Mouse (Mus musculus) limb, embryonic 13.5 days (tissue): ENCODE data around the gene Slc25a19. TPM values are rescaled to one million over a fixed set of nuclear protein-coding genes. Genes with fewer than 3 reads are reported as not detected.

Experiments
- ATAC-seq: fragments of 200-750 bp; cut with Nextera tagmentation; 2 replicates; pipeline ENCODE4 v1.8.0; 2017; ENCODE audit warnings: low read depth, moderate number of reproducible peaks, moderate TSS enrichment; ENCODE audit not compliant: low FRiP score
- H3K27ac ChIP-seq: fragments of 300-500 bp; sonication (generic); 2 replicates; pipeline ENCODE4 v1.5.1; 2015; ENCODE audit warnings: inconsistent platforms, mild to moderate bottlenecking, moderate library complexity
- H3K27me3 ChIP-seq: fragments of 300-500 bp; sonication (generic); 2 replicates; pipeline ENCODE4 v1.6.1; 2015; ENCODE audit warnings: mild to moderate bottlenecking, inconsistent platforms
- H3K36me3 ChIP-seq: fragments of 300-500 bp; sonication (generic); 2 replicates; pipeline ENCODE4 v1.6.1; 2015; ENCODE audit warnings: inconsistent platforms, mild to moderate bottlenecking, moderate library complexity
- H3K4me1 ChIP-seq: fragments of 300-500 bp; sonication (generic); 2 replicates; pipeline ENCODE4 v1.6.1; 2015; ENCODE audit warnings: inconsistent platforms
- H3K4me2 ChIP-seq: fragments of 300-500 bp; sonication (generic); replicated peaks from 2 replicates; pipeline ENCODE4 v1.6.1; 2015; ENCODE audit warnings: inconsistent platforms, mild to moderate bottlenecking, moderate library complexity
- H3K4me3 ChIP-seq: fragments of 300-500 bp; sonication (generic); 2 replicates; pipeline ENCODE4 v1.5.1; 2015; ENCODE audit warnings: moderate library complexity, mild to moderate bottlenecking, inconsistent platforms
- H3K9ac ChIP-seq: fragments of 300-500 bp; sonication (generic); 2 replicates; pipeline ENCODE4 v1.6.1; 2015; ENCODE audit warnings: mild to moderate bottlenecking, inconsistent platforms
- H3K9me3 ChIP-seq: fragments of 300-500 bp; sonication (generic); 2 replicates; pipeline ENCODE4 v1.6.1; 2016; ENCODE audit warnings: inconsistent platforms
- WGBS: fragments of 180-500 bp; shearing (Covaris S2); methylation state at CpG from one replicate; pipeline ENCODE4 v1.1.7; 2015; 5-methylcytosine and 5-hydroxymethylcytosine counted together
- polyA plus RNA-seq: library from polyadenylated mRNA; unstranded; fragments of >200 nt; fragmentation: Nextera tagmentation; extraction: Ambion mirVana; gene quantifications from 2 replicates; pipeline ENCODE4 v1.2.1, GENCODE M21; 2015

Gene Slc25a19
- polyA plus RNA-seq, 1 experiment from 2014 or later: 30.2 TPM

- no peaks in the 10 kb centered on the region for H3K4me1 ChIP-seq
- ATAC-seq: no peak
- 65% methylated on average over 4 of the region's 4 CpGs for WGBS
- H3K9me3 ChIP-seq: no peaks in the 10 kb centered on the region
- H3K36me3 ChIP-seq: peaks cover 20% of the 10 kb centered on the region
- 0 out of 2 replicates have a peak overlapping the region, but pooled peaks have one; percentile 9 for H3K9ac ChIP-seq
- no peak overlapping the region for H3K27ac ChIP-seq
- H3K4me2 ChIP-seq: no peak overlapping the region
- H3K27me3 ChIP-seq: no peaks in the 10 kb centered on the region
- H3K4me3 ChIP-seq: no peak overlapping the region
Measured at GRCm38 (mm10) chr11:115639540-115639939, 11.4 kb upstream of the Slc25a19 start.

- 74% methylated on average over 5 of the region's 5 CpGs for WGBS
- H3K36me3 ChIP-seq: peaks cover 14% of the 10 kb centered on the region; the same call in 1 of the 2 replicates
- H3K27ac ChIP-seq: no peak overlapping the region
- H3K9ac ChIP-seq: peak overlapping the region; percentile 9; the same call in 1 of the 2 replicates
- H3K4me1 ChIP-seq: no peaks in the 10 kb centered on the region
- H3K9me3 ChIP-seq: no peaks in the 10 kb centered on the region
- ATAC-seq: no peak
- no peaks in the 10 kb centered on the region for H3K27me3 ChIP-seq
- no peak overlapping the region for H3K4me3 ChIP-seq
- H3K4me2 ChIP-seq: no peak overlapping the region
Measured at GRCm38 (mm10) chr11:115638498-115639409, 10.7 kb upstream of the Slc25a19 start.

GRCm38 (mm10) chr11:115636960-115637359 lies 8.9 kb upstream of the Slc25a19 start:
- Histone ChIP-seq H3K9ac (no peak overlapping the region), H3K36me3 (no peaks in the 10 kb centered on the region), H3K4me2 (no peak overlapping the region), H3K9me3 (no peaks in the 10 kb centered on the region), H3K4me3 (no peak overlapping the region), H3K4me1 (no peaks in the 10 kb centered on the region), H3K27me3 (no peaks in the 10 kb centered on the region), H3K27ac (no peak overlapping the region)
- WGBS: 72% methylated on average over 3 of the region's 3 CpGs
- no peak for ATAC-seq

GRCm38 (mm10) chr11:115635484-115635883 lies 7.4 kb upstream of the Slc25a19 start:
- ATAC-seq: no peak
- Histone ChIP-seq H3K9me3 (no peaks in the 10 kb centered on the region), H3K27ac (no peak overlapping the region), H3K4me3 (no peak overlapping the region), H3K4me2 (no peak overlapping the region), H3K4me1 (no peaks in the 10 kb centered on the region), H3K9ac (no peak overlapping the region), H3K36me3 (no peaks in the 10 kb centered on the region), H3K27me3 (no peaks in the 10 kb centered on the region)
- 75% methylated on average over 8 of the region's 8 CpGs for WGBS

- Histone ChIP-seq H3K4me3 (no peak overlapping the region), H3K9ac (no peak overlapping the region), H3K4me1 (no peaks in the 10 kb centered on the region), H3K36me3 (no peaks in the 10 kb centered on the region), H3K27me3 (no peaks in the 10 kb centered on the region), H3K27ac (no peak overlapping the region), H3K9me3 (no peaks in the 10 kb centered on the region), H3K4me2 (no peak overlapping the region)
- no peak for ATAC-seq
- WGBS: 89% methylated on average over 8 of the region's 8 CpGs
Measured at GRCm38 (mm10) chr11:115635041-115635440, 6.9 kb upstream of the Slc25a19 start.

GRCm38 (mm10) chr11:115634109-115634508 lies 6.0 kb upstream of the Slc25a19 start:
- Histone ChIP-seq H3K9ac (no peak overlapping the region), H3K4me3 (no peak overlapping the region), H3K9me3 (no peaks in the 10 kb centered on the region), H3K4me1 (no peaks in the 10 kb centered on the region), H3K36me3 (no peaks in the 10 kb centered on the region), H3K27ac (no peak overlapping the region), H3K27me3 (no peaks in the 10 kb centered on the region), H3K4me2 (no peak overlapping the region)
- ATAC-seq: no peak
- 63% methylated on average over 3 of the region's 4 CpGs for WGBS

GRCm38 (mm10) chr11:115632862-115633261 lies 4.8 kb upstream of the Slc25a19 start:
- no peak for ATAC-seq
- WGBS: 86% methylated on average over 10 of the region's 10 CpGs
- no peak overlapping the region for H3K4me2 ChIP-seq

GRCm38 (mm10) chr11:115632247-115632646 lies 4.2 kb upstream of the Slc25a19 start:
- WGBS: 71% methylated on average over 7 of the region's 7 CpGs
- H3K4me1 ChIP-seq: peaks cover 3% of the 10 kb centered on the region
- no peaks in the 10 kb centered on the region for H3K9me3 ChIP-seq
- H3K9ac ChIP-seq: no peak overlapping the region
- no peak overlapping the region for H3K4me2 ChIP-seq
- no peak for ATAC-seq
- no peak overlapping the region for H3K27ac ChIP-seq
- no peaks in the 10 kb centered on the region for H3K27me3 ChIP-seq
- no peaks in the 10 kb centered on the region for H3K36me3 ChIP-seq
- H3K4me3 ChIP-seq: no peak overlapping the region

More at GRCm38 (mm10) chr11:115632862-115633261, 4.8 kb upstream of the Slc25a19 start:
- no peaks in the 10 kb centered on the region for H3K27me3 ChIP-seq
- H3K27ac ChIP-seq: no peak overlapping the region
- no peak overlapping the region for H3K9ac ChIP-seq
- no peaks in the 10 kb centered on the region for H3K4me1 ChIP-seq
- no peaks in the 10 kb centered on the region for H3K9me3 ChIP-seq
- H3K36me3 ChIP-seq: no peaks in the 10 kb centered on the region
- no peak overlapping the region for H3K4me3 ChIP-seq

GRCm38 (mm10) chr11:115631505-115631890 lies 3.4 kb upstream of the Slc25a19 start:
- H3K4me2 ChIP-seq: no peak overlapping the region
- no peak for ATAC-seq

GRCm38 (mm10) chr11:115630532-115631504 lies 2.7 kb upstream of the Slc25a19 start:
- Histone ChIP-seq H3K27me3 (no peaks in the 10 kb centered on the region), H3K4me1 (peaks cover 9% of the 10 kb centered on the region), H3K9ac (no peak overlapping the region), H3K9me3 (no peaks in the 10 kb centered on the region), H3K4me3 (no peak overlapping the region), H3K27ac (no peak overlapping the region), H3K36me3 (no peaks in the 10 kb centered on the region), H3K4me2 (no peak overlapping the region)
- 56% methylated on average over 16 of the region's 16 CpGs for WGBS
- no peak for ATAC-seq

More at GRCm38 (mm10) chr11:115631505-115631890, 3.4 kb upstream of the Slc25a19 start:
- Histone ChIP-seq H3K27me3 (no peaks in the 10 kb centered on the region), H3K4me1 (peaks cover 9% of the 10 kb centered on the region), H3K36me3 (no peaks in the 10 kb centered on the region), H3K27ac (no peak overlapping the region), H3K9me3 (no peaks in the 10 kb centered on the region), H3K4me3 (no peak overlapping the region), H3K9ac (no peak overlapping the region)
- WGBS: 17% methylated on average over 3 of the region's 3 CpGs

- Histone ChIP-seq H3K4me1 (peaks cover 9% of the 10 kb centered on the region), H3K4me2 (no peak overlapping the region), H3K9ac (no peak overlapping the region), H3K27me3 (no peaks in the 10 kb centered on the region), H3K36me3 (no peaks in the 10 kb centered on the region), H3K27ac (no peak overlapping the region), H3K9me3 (no peaks in the 10 kb centered on the region), H3K4me3 (no peak overlapping the region)
- no peak for ATAC-seq
- 88% methylated on average over 13 of the region's 13 CpGs for WGBS
Measured at GRCm38 (mm10) chr11:115629734-115630531, 1.8 kb upstream of the Slc25a19 start.
